12 mouse cellular contexts compared by ENCODE assay signal in genomic region chr7:105772331-105772730, GRCm38 (mm10). TPM values are rescaled to one million over a fixed set of nuclear protein-coding genes. Genes with fewer than 3 reads are reported as not detected.
"Had no signal": no experiment of that assay in that cellular context is flagged by ENCODE, and none has a peak within 500 bp of the region (broad histone marks: within the 10 kb centered on the region; RNA-seq: fewer than 3 reads in every experiment).

No protein-coding gene starts in this region.

- DNase-seq: left cerebral cortex, postnatal 4 days; liver; liver, embryonic 13.5 days; liver, postnatal 0 days; lung, adult 18-20 months; lung, adult 2 months; lung, postnatal 14 days; lung, postnatal 36 days; lung, postnatal 4 days; midbrain, embryonic 14.5 days had no signal

RNA-seq across cellular contexts. Expression of gene Dchs1, which starts 15.1 kb away (rescaled TPM):
- total RNA-seq: megakaryocyte-erythroid progenitor cell, adult 5-6 weeks; monocyte, adult 5-6 weeks had no signal
